23 mouse cellular contexts compared by ENCODE assay signal in the genomic region with DNA sequence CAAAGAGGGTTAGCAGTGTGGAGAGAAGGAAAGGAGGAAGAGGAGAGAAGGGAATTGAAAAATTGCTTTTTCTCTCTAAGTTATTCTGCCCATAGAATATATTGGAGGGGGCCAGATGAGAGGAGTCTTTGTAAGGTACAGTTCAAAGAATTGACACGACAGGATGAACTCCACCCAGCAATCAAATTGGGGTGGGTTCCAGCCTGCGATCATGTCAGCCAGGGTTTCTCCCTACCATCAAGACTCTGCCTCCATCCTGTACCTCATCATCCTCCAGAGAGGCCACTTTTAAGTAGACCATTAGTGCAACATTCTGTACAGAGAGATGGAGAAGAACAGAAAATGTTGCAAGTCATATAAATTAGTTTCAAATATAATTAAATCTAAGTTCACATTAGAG. TPM values are rescaled to one million over a fixed set of nuclear protein-coding genes. Genes with fewer than 3 reads are reported as not detected.
A peak's percentile ranks its signal among the peaks of the same experiment; 100 is the strongest.
DNase-seq lines count a peak whose midpoint lies in the region; ATAC-seq and TF ChIP-seq lines count a peak whose summit lies in the region.
"Had no signal": no experiment of that assay in that cellular context is flagged by ENCODE, and none has a peak within 500 bp of the region (broad histone marks: within the 10 kb centered on the region; RNA-seq: fewer than 3 reads in every experiment).

No protein-coding gene starts in this region.

- no peaks in the 10 kb centered on the region; the same call in 1 of the 2 replicates for H3K79me2 ChIP-seq in heart, adult 2 months (replicated peaks; ENCODE audit: control insufficient read depth, insufficient read depth, low read length)

- H3K36me3 ChIP-seq in heart, adult 2 months (ENCODE audit: control insufficient read depth, insufficient read depth, low read length): peaks cover 13% of the 10 kb centered on the region
- no peaks in the 10 kb centered on the region for H3K36me3 ChIP-seq in heart, embryonic 10.5 days
- no peaks in the 10 kb centered on the region for H3K36me3 ChIP-seq in kidney, adult 2 months (ENCODE audit: control insufficient read depth, insufficient read depth, low read length)
- H3K36me3 ChIP-seq in liver, postnatal 0 days (replicated peaks; ENCODE audit: insufficient read depth, low read length): no peaks in the 10 kb centered on the region
- no peaks in the 10 kb centered on the region for H3K36me3 ChIP-seq in liver, embryonic 12.5 days
- H3K36me3 ChIP-seq: embryonic facial prominence, embryonic 15.5 days; hindbrain, embryonic 12.5 days; limb, embryonic 10.5 days; liver, embryonic 13.5 days; stomach, embryonic 15.5 days had no signal

- 0 out of 2 replicates have a peak, but pooled peaks have one; percentile 14 for TF ChIP-seq POLR2A in heart, adult 2 months (IDR thresholded peaks at IDR 0.05; ENCODE audit: insufficient read depth, low read depth, low read length)
- no peak for TF ChIP-seq POLR2A in kidney, adult 2 months (IDR thresholded peaks at IDR 0.05; ENCODE audit: low read depth, low read length)

- no peak for ATAC-seq in liver, postnatal 0 days
- no peak for ATAC-seq in liver, embryonic 12.5 days
- ATAC-seq: forebrain, embryonic 16.5 days; inflammation-experienced regulatory T-cells, adult 6 months had no signal

- H3K27me3 ChIP-seq in heart, adult 2 months (ENCODE audit: control insufficient read depth, insufficient read depth, low read length): no peaks in the 10 kb centered on the region
- H3K27me3 ChIP-seq in heart, embryonic 10.5 days (ENCODE audit: insufficient read depth, poor library complexity, severe bottlenecking): no peaks in the 10 kb centered on the region
- no peaks in the 10 kb centered on the region for H3K27me3 ChIP-seq in kidney, adult 2 months (replicated peaks; ENCODE audit: control insufficient read depth, insufficient read depth, low read length)
- H3K27me3 ChIP-seq in liver, postnatal 0 days (ENCODE audit: insufficient read depth, low read length): no peaks in the 10 kb centered on the region
- no peaks in the 10 kb centered on the region for H3K27me3 ChIP-seq in liver, embryonic 12.5 days (replicated peaks)
- H3K27me3 ChIP-seq: CH12.LX; embryonic facial prominence, embryonic 15.5 days; hindbrain, embryonic 12.5 days; liver, embryonic 13.5 days; stomach, embryonic 15.5 days had no signal

- 41% methylated on average over 2 of the region's 2 CpGs for WGBS in heart, adult 2 months
- WGBS in heart, embryonic 10.5 days: 74% methylated on average over 2 of the region's 2 CpGs
- WGBS in kidney, adult 2 months: 52% methylated on average over 2 of the region's 2 CpGs
- WGBS in liver, postnatal 0 days (ENCODE audit: insufficient replicate concordance): 36% methylated on average over 2 of the region's 2 CpGs
- WGBS in liver, embryonic 12.5 days (ENCODE audit: insufficient replicate concordance): 49% methylated on average over 2 of the region's 2 CpGs

- peaks cover 3% of the 10 kb centered on the region for H3K4me1 ChIP-seq in heart, adult 2 months (ENCODE audit: control insufficient read depth, insufficient read depth, low read length)
- peaks cover 9% of the 10 kb centered on the region; the same call in 1 of the 2 replicates for H3K4me1 ChIP-seq in heart, embryonic 10.5 days
- no peaks in the 10 kb centered on the region for H3K4me1 ChIP-seq in kidney, adult 2 months (ENCODE audit: control insufficient read depth, insufficient read depth, low read length)
- peaks cover 4% of the 10 kb centered on the region; the same call in 1 of the 2 replicates for H3K4me1 ChIP-seq in liver, postnatal 0 days (ENCODE audit: insufficient read depth)
- 0 out of 2 replicates have a peak, but pooled peaks cover 4% of the 10 kb centered on the region for H3K4me1 ChIP-seq in liver, embryonic 12.5 days
- H3K4me1 ChIP-seq: liver, embryonic 13.5 days had no signal

- no peaks in the 10 kb centered on the region for H3K9me3 ChIP-seq in heart, embryonic 10.5 days
- H3K9me3 ChIP-seq in liver, postnatal 0 days (ENCODE audit: low read length): no peaks in the 10 kb centered on the region
- no peaks in the 10 kb centered on the region for H3K9me3 ChIP-seq in liver, embryonic 12.5 days (replicated peaks)
- H3K9me3 ChIP-seq: embryonic facial prominence, embryonic 15.5 days; hindbrain, embryonic 12.5 days; limb, embryonic 10.5 days; liver, embryonic 13.5 days; stomach, embryonic 15.5 days had no signal

- no peak for TF ChIP-seq EP300 in heart, adult 2 months (IDR thresholded peaks at IDR 0.05; ENCODE audit: insufficient read depth, low read depth, low read length)
- no peak for TF ChIP-seq EP300 in liver, postnatal 0 days (IDR thresholded peaks at IDR 0.05; ENCODE audit: low read depth)

- H3K4me3 ChIP-seq in heart, adult 2 months: peak overlapping the region; percentile 54
- H3K4me3 ChIP-seq in heart, embryonic 10.5 days: no peak overlapping the region
- peak overlapping the region; percentile 42 for H3K4me3 ChIP-seq in kidney, adult 2 months (ENCODE audit: insufficient read depth, low read depth, low read length)
- no peak overlapping the region for H3K4me3 ChIP-seq in liver, postnatal 0 days (ENCODE audit: low read depth, low read length)
- H3K4me3 ChIP-seq in liver, embryonic 12.5 days: no peak overlapping the region
- H3K4me3 ChIP-seq: embryonic facial prominence, embryonic 15.5 days; hindbrain, embryonic 12.5 days; limb, embryonic 10.5 days; liver, embryonic 13.5 days; stomach, embryonic 15.5 days had no signal

- 0 out of 2 replicates have a peak overlapping the region, but pooled peaks have one; percentile 26 for H3K4me2 ChIP-seq in liver, postnatal 0 days (ENCODE audit: low read depth, low read length)
- no peak overlapping the region for H3K4me2 ChIP-seq in liver, embryonic 12.5 days
- H3K4me2 ChIP-seq: embryonic facial prominence, embryonic 15.5 days; hindbrain, embryonic 12.5 days; liver, embryonic 13.5 days; midbrain, embryonic 11.5 days; stomach, embryonic 15.5 days had no signal

- H3K9ac ChIP-seq in heart, adult 2 months (ENCODE audit: low read depth, low read length): no peak overlapping the region; the same call in 1 of the 2 replicates
- H3K9ac ChIP-seq in liver, postnatal 0 days (replicated peaks): no peak overlapping the region
- H3K9ac ChIP-seq in liver, embryonic 12.5 days: no peak overlapping the region
- H3K9ac ChIP-seq: embryonic facial prominence, embryonic 15.5 days; hindbrain, embryonic 12.5 days; liver, embryonic 13.5 days; stomach, embryonic 15.5 days had no signal

- peak overlapping the region; percentile 92 for H3K27ac ChIP-seq in heart, adult 2 months
- no peak overlapping the region for H3K27ac ChIP-seq in heart, embryonic 10.5 days
- peak overlapping the region; percentile 64 for H3K27ac ChIP-seq in kidney, adult 2 months (ENCODE audit: insufficient read depth, low read depth, low read length)
- H3K27ac ChIP-seq in liver, postnatal 0 days (ENCODE audit: low read depth): no peak overlapping the region
- H3K27ac ChIP-seq in liver, embryonic 12.5 days: no peak overlapping the region
- H3K27ac ChIP-seq: embryonic facial prominence, embryonic 15.5 days; hindbrain, embryonic 12.5 days; limb, embryonic 10.5 days; liver, embryonic 13.5 days; stomach, embryonic 15.5 days had no signal

- intact Hi-C loops in heart, adult 2 months (cut with DNase I): loop anchor here (2.0 to 10.0 kb wide), 6 partner anchors 15 to 275 kb away; no protein-coding TSS in a partner anchor

- DNase-seq in heart, adult 2 months: peak in 1 of 2 experiments; percentile 32
- no peak for DNase-seq in heart, embryonic 10.5 days (ENCODE audit: low spot score)
- peak; percentile 60 for DNase-seq in kidney, adult 2 months
- DNase-seq in kidney, postnatal 14 days: no peak
- DNase-seq in liver, postnatal 0 days: no peak
- DNase-seq in lung, postnatal 36 days: peak; percentile 24
- DNase-seq: adrenal gland, postnatal 25 days; cerebellum, adult 18-20 months; cerebellum, postnatal 25 days; kidney, adult 9 months; liver, embryonic 13.5 days; thymus, adult 18-20 months; thymus, postnatal 4 days had no signal

- no peak for TF ChIP-seq CTCF in heart, adult 2 months (IDR thresholded peaks at IDR 0.05)
- no peak for TF ChIP-seq CTCF in kidney, adult 2 months (conservative IDR thresholded peaks at IDR 0.05; ENCODE audit: insufficient read depth, insufficient read length, low read depth, low read length)
- TF ChIP-seq CTCF in liver, postnatal 0 days (IDR thresholded peaks at IDR 0.05; ENCODE audit: low read depth): no peak

RNA-seq across cellular contexts. Expression of a gene that starts 2.3 kb away (rescaled TPM):
- total RNA-seq in heart, adult 2 months (2021): 10 to 100 TPM; 69.0 to 77.3 TPM
- polyA plus RNA-seq in heart, adult 2 months (2012; rRNA removed): 23.9 and 49.1 TPM in 2 replicates
- 7.9 and 9.2 TPM in 2 replicates for polyA plus RNA-seq in heart, embryonic 10.5 days (2016; fragmentation: Nextera tagmentation; extraction: Ambion mirVana)
- polyA plus RNA-seq in kidney, adult 2 months (2012; rRNA removed): 27.1 and 35.1 TPM in 2 replicates
- polyA plus RNA-seq in liver, postnatal 0 days (2015; fragmentation: Nextera tagmentation; extraction: Ambion mirVana): 6.5 and 7.1 TPM in 2 replicates
- polyA plus RNA-seq in liver, embryonic 12.5 days (2016; fragmentation: Nextera tagmentation; extraction: Ambion mirVana): 10.8 and 11.1 TPM in 2 replicates
- total RNA-seq: CH12.LX, MEL had no signal
- polyA plus RNA-seq: inflammation-experienced regulatory T-cells, adult 6 months had no signal

Comparison
In these comparisons a context has a peak if more than half of its experiments do, and no peak if none do; other contexts are left out.
1. DNase-seq: peak in kidney, adult 2 months (single experiment) and lung, postnatal 36 days (single experiment); none in heart, embryonic 10.5 days (single experiment), kidney, postnatal 14 days (single experiment) and liver, postnatal 0 days (single experiment).
2. H3K27ac ChIP-seq: peak in heart, adult 2 months (single experiment) and kidney, adult 2 months (single experiment); none in heart, embryonic 10.5 days (single experiment), liver, postnatal 0 days (single experiment) and liver, embryonic 12.5 days (single experiment).
3. H3K4me3 ChIP-seq: peak in heart, adult 2 months (single experiment) and kidney, adult 2 months (single experiment); none in heart, embryonic 10.5 days (single experiment), liver, postnatal 0 days (single experiment) and liver, embryonic 12.5 days (single experiment).